Mouse (Mus musculus) bone marrow, adult 2 months (tissue): Measurements from ENCODE around the gene Rad50.

Experiments used
- CTCF ChIP-seq: fragments of 200-500 bp; IDR thresholded peaks from 2 replicates; pipeline ENCODE4 v1.5.1; 2011; ENCODE audit warnings: low read length, control low read depth; ENCODE audit not compliant: control insufficient read depth, insufficient read depth
- POLR2A ChIP-seq: fragments of 200-500 bp; IDR thresholded peaks from 2 replicates; pipeline ENCODE4 v1.6.1; 2011; ENCODE audit warnings: low read depth, mild to moderate bottlenecking, control low read depth, low read length, borderline replicate concordance; ENCODE audit not compliant: control insufficient read depth

DNA sequence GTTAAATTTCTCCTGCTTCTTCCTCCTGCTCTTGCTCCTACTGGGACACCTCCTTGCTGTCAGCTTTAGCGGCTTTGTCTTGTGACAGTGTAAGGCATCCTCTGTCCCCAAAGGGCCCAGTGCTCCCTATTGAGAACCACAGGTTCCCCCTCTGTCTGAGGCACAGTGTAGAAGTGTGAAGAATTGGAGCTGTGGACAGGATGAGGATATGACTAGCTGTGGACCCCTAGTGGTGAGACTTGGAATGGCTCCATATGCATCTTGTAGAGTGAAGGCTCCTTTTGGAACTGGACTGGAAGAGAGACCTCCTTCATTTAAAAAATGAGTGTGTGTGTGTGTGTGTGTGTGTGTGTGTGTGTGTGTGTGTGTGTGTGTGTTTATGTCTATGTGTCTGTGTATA lies 79.3 kb downstream of the Rad50 start:
- TF ChIP-seq POLR2A, result no peak
- peak; percentile 68 for TF ChIP-seq CTCF
